Mouse (Mus musculus) lung, adult 10 weeks (tissue): ENCODE results near the gene Pck2. TPM values are rescaled to one million over a fixed set of nuclear protein-coding genes. Genes with fewer than 3 reads are reported as not detected.

Experiments
- polyA plus RNA-seq: library from polyadenylated mRNA; stranded (reverse); fragments of 350-450 nt; fragmentation: Illumina TruSeq; extraction: RNeasy Lipid Tissue Mini Kit (QIAGEN cat#74804); gene quantifications from one replicate; pipeline ENCODE4 v1.2.3, GENCODE M21; 2014; ENCODE audit warnings: low read depth, low replicate concordance; ENCODE audit not compliant: insufficient read depth

Gene Pck2
- polyA plus RNA-seq: 18.9 TPM

DNA sequence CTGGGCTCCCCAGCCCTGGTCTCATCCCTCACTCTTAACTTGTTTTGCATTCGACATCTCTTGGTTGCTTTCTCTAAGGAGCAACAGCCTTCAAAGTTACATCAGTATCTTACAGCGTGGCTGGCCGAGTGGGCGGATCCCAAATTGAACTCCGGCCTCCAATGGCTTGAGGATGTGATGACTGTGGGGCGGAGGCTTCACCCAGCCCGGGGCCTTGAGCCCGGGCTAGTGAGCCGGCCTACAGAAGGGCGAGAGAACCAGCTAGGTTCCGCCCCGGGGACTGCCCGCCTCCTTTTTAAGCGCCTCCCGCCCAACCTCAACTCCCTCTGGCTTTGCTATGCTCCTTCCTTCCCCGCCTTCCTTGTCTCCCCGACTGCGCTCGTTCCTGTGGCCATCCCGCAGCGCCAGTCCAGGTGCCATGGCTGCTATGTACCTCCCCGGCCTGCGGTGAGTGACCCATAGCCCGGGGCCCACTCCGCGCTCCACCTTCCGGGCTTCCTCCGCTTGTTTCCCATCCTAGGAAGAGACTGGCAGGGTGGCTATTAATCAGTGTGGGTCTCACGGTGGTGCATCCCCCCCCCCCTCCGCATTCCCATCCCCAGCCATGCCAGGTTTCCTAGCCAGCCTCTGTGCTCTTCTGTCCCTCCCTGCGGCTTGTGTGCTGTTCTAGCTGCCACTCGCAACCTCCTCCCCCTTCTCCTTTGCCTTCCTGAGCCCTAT lies at the start of gene Pck2:
Pck2 (plus strand) TSS at position 200 of the 720 bp plus-strand sequence.

DNA sequence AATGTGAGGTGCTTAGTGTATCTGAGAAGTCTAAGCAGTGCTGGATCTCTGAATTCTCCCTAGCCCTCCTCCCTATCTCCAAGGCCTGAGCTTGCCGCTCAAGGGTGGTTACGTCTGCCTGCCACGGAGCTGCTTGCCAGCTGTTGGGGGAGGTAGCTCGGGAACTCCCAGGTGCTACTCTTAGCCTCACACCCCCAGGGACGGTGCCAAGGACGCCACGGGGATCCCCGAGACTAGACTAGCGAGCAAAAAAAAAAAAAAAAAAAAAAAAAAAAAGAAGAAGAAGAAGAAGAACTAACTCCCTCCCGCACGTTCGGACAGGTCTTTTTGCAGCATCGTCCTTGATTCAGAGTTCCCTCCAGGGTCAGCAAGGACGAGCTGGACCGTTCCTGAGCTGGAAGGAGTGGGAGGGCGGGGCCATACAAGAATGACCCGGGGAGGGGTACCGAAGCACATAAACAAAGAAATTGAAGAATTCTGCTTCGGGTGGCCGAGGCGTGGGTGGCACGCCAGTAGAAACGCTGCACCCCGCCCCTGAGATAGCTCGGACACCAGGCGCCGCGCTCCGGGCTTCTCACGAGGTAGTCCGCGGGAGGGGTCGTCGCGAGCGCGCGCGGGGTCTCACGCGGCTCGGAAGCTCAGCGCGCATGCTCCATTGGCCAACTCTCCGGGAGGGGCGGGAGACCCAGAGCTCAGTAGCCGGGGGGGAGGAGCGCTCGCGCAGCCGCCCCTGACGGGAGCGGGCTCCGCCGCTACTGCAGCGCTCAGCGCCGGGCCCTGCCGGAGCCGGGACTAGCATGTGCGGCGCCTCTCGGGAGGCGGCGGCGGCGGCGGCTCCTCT lies 49.5 kb upstream of the Pck2 start, which contains the start of gene Carmil3:
Carmil3 (plus strand) TSS at position 291 of the 841 bp plus-strand sequence.

DNA sequence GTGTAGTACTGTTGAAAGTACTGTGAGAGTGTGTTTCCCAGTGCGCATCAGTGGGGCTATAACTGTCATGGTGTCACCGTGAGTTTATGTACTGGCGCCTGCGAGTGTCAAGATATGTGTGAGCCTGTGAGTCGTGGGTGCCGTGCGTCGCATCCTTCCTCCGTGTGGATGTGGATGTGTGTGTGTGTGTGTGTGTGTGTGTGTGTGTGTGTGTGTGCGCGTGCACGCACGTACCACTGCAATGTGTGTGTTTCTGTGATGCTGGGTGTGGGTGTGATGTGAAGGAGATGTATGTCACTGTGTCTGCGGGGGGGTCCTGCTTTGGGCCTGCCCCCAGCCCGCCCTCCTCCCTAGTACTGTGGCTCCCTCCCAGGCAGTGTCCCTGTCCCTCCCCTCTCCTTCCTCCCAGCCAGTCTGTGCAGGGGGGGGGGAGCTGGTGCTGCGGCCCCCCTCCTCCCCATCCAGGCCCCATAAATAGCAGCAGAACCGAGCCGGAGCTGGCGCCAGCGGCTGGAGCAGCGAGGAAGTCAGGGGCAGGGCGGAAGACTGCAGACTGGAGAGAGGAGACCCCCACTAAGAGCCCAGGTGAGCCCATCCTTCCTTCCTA lies 29.8 kb upstream of the Pck2 start, which contains the start of gene Cpne6:
Cpne6 (plus strand) TSS at position 321 of the 607 bp plus-strand sequence.

DNA sequence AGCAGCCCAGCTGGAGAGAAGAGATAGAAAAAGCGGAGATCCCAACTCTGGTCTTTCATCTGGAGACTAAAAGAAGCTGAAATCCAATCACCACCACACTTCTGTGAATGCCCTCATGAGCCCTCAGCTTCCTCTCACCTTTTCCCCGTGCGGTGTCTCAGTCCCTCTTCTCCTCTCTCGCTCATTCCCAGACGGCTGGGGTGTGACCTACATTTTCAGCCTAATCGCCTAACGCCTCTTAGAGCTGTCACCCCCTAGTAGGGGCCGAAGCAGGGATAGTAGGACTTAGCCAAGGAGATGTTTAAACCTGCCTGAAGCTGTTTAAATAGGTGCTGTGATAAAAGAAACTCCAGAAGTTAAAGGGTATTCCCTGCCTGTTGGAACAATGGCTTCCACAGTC lies 15.3 kb upstream of the Pck2 start, which contains the start of gene Nrl:
Nrl (minus strand) TSS at position 197 of the 400 bp plus-strand sequence.

DNA sequence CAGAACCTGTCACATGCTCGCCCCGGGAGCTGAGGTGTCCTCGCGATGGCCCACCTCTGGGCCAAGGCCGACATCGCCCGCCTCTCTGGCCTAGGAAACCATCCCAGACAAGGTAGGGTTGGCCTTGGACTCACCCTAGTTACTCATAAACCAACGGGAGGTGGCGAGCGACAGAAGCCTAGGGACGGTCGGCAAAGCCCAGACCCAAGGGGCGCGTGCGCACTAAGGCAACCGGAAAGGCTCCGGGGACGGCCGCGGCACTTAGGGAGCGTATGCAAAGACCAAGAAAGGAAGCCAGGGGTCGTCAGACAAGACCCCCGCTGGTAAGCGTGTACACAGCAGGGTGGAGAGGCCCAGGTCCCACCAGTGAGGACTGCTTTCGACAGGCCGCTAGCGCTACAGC lies 19.7 kb downstream of the Pck2 start, which contains the start of gene Dcaf11:
Dcaf11 (plus strand) TSS at position 208 of the 403 bp plus-strand sequence.

DNA sequence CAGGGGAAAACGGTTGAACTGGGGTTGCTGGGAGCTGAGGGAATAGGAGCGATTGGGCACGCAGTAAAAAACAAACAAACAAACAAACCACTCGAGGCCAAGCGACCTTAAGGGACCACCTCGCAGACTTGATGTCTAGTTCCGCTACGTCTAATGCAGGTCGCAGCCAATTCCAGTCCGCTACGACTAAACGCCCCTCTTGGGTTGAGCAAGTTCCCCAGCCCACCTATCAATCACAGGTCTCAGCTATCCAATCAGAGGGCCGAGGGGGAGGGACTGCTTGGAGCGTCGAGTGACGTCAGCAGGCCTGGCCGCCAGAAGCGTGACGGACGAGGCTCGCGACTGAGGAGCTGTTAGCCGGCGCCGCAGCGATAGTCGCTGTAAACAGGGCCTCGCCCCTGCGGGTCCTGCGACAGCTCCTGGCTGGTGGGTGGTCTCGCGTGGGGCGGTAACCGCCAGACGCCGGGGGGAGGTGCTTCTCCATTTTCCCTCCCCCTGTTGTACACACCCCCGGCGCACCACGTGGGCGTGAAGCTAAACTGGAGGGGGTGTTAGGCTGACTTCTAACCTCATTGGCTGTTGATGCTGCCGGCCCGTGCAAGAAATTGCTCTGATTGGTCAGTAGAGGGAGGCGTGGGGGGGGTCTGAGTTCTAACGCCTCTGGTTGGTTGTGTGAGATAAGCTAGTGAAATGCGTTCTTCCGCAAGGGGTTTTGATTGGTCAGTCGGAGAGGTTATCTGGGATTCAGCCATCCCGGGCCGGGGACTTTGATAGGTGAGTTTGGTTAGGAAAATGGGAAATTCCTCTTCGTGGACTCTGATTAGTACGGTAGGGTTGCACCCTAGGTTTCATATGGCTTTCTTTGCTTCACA lies 20.4 kb downstream of the Pck2 start, which contains the start of gene A730061H03Rik:
A730061H03Rik (minus strand) TSS at position 205 of the 872 bp plus-strand sequence.

DNA sequence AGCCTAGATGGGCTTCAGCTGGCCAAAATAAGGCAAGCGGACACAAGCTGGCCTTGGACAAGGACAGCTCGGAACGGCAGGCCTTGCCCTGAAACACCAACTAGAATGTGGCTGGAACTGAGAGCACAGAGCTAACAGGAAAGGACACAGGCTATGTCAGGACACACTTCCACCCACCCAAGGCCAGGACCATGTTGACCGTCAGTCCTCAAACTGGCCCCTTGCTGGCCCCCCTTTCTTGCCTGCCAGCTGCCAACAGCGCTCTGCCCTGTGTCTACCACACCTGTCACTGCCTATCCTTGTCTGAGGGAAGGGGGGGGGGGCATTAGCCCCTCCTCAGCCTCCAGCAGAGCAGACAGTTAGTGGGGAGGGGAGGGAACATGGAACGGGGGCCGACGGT lies 35.2 kb downstream of the Pck2 start, which contains the start of gene Fitm1:
Fitm1 (plus strand) TSS at position 316 of the 400 bp plus-strand sequence.

DNA sequence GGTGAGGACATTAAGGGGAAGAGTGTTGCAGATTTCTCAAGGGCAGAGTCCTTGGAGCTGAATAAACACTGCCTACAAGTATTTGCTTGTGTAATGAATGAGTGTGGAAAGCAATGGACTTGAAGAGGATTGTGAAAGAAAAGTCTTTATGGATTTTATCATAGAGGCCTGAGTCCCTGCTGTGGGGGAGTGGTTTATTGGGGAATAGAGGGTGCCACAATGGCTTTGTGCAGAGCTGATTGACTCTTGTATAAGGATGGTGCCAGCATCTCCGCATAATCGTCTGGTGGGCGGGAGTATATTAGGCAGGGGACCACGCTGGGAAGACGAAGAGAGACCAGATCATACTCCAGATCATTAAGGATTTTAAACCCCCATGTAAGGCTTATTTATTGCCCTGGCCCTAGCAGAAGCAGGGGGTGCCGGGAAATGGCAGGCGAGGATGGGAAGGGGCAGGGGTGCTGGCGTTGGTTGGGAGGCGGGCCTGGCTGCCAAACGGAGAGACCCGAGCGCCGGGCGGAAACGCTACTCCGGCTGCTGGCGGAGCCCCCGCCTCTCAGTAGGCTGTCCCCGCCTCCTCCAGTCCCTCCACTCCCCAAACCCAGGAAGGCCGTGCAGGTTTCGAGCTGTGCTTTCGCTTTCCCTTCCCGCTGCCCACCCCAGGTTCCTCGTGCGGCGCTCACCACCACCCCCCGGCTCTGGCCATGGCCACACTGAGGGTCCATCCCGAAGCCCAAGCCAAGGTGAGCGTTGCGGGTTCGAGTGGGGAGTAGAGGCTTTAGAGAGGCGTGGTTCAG lies 38.0 kb downstream of the Pck2 start, which contains the start of gene Psme1:
Psme1 (plus strand) TSS at position 253 of the 797 bp plus-strand sequence.

DNA sequence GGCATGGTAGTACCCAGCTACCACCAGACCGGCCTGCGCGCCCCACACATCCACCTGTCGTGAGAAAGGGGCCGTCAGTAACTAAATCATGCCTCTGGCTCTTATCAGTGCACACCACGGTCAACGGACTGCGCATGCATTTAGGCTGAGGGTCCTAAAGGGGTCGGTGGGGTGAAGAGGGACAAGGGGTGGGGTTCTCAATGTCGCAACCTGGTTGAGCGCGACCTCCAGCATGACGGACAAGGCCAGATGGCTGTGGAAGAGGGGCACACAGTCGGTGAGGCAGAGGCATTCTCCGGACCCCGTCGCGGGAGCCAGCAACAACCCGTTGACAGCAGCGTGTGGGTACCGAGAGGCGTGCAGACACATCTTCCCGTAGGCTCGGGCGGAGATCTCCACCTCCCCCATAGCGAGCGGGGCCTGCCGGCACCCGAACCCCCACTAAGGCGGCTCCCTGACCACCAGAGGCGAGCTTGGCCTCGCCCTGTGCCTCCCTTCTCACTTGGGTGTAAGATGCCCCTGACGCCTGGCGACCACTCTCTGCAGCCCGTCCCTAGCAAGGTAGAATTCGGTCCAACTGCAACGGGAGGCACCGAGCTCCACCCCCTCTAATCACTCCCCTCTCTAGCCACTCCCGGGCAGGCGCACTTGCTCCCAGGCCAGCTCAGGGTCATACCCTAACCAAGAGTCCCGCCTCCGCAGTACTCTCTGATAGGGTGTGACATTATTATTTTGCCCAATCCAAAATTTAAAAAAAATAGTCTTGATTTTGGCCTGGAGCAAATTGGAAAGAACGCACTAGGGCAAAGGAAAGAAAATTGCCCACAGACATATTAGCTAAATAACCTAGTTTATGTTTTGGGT lies 44.9 kb downstream of the Pck2 start, which contains the start of gene Emc9:
Emc9 (minus strand) TSS at position 601 of the 864 bp plus-strand sequence.

DNA sequence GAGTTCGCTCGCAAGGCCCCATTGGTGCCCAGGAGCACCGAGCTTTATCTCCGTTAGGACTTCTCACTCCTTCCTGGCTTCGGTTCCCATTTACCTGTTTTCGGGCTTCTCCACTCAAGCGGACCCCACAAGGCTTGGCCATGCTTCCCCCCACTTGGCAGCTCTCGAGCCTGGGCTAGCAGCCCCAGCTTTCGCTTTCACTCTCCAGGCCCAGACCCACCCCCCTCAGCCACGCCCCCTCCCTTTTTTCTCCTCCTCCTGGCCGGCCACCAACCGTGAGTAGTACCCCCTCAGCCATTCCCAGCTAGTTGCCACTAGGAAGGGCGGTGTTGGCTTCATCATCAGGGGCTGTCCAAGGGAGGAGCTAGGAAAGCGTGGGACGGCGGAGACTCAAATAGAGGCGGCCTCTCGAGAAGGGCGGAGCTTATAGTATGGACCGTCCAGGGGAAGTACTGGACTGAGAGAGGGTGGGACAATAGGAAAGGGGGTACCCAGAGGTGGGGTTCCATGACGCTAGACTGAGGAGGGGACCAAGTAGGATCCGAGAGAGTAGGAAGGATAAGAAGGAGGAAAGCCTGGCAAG lies 50.8 kb downstream of the Pck2 start, which contains the start of gene Psme2:
Psme2 (minus strand) TSS at position 366 of the 583 bp plus-strand sequence.

DNA sequence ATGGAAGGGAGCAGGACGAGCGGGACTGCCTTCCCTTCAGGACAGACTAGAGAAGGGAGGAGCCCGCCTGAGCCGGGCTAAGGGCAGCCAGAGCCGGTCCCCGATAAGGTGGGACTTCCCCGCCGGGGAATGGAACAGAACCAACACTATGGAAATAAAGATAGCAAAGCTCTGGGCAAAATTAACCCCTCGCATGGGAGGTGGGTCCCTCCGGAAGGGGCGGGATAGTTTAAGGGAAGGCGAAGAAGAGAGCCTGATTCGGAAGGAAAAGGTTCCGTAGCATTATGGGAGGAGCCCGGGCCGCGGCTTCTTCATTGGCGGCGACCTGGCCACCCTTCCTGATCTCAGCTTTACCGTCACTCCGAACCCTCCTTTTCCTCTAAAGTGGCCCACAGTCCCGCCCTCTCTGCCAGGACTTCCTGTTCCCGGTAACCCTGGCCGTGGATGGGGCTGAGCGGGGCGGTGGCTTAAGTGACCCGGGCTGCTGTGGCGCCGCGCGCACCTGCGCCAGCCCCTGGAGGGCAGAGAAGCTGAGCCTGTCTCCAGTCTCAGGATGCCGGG lies 51.3 kb downstream of the Pck2 start, which contains the start of gene Rnf31:
Rnf31 (plus strand) TSS at position 378 of the 561 bp plus-strand sequence.

Other genes starting within 250 kb of the Pck2 start
- 35.7 TPM for gene Dhrs4, start 61.5 kb upstream of the Pck2 start, polyA plus RNA-seq
- gene Carmil3, start 49.6 kb upstream of the Pck2 start, polyA plus RNA-seq: 0.28 TPM
- gene Cpne6, start 29.8 kb upstream of the Pck2 start, polyA plus RNA-seq: not detected
- gene Nrl, start 15.3 kb upstream of the Pck2 start, polyA plus RNA-seq: not detected
- gene Dcaf11, start 19.7 kb downstream of the Pck2 start, polyA plus RNA-seq: 65.2 TPM
- gene A730061H03Rik, start 20.1 kb downstream of the Pck2 start, polyA plus RNA-seq: not detected
- 2.2 TPM for gene Fitm1, start 35.4 kb downstream of the Pck2 start, polyA plus RNA-seq
- 221 TPM for gene Psme1, start 37.9 kb downstream of the Pck2 start, polyA plus RNA-seq
- gene Emc9, start 45.0 kb downstream of the Pck2 start, polyA plus RNA-seq: 18.4 TPM
- 255 TPM for gene Psme2, start 50.8 kb downstream of the Pck2 start, polyA plus RNA-seq
- gene Rnf31, start 51.4 kb downstream of the Pck2 start, polyA plus RNA-seq: 18.9 TPM
- gene Irf9, start 63.3 kb downstream of the Pck2 start, polyA plus RNA-seq: 29.5 TPM
- 6.0 TPM for gene Rec8, start 77.8 kb downstream of the Pck2 start, polyA plus RNA-seq
- gene Ipo4, start 95.7 kb downstream of the Pck2 start, polyA plus RNA-seq: 21.4 TPM
- 0.34 TPM for gene Gm49378, start 97.6 kb downstream of the Pck2 start, polyA plus RNA-seq
- gene Tm9sf1, start 103.5 kb downstream of the Pck2 start, polyA plus RNA-seq: 41.1 TPM
- gene Tssk4, start 109.9 kb downstream of the Pck2 start, polyA plus RNA-seq: 0.25 TPM
- gene Mdp1, start 120.2 kb downstream of the Pck2 start, polyA plus RNA-seq: 36.9 TPM
- gene Gmpr2, start 131.7 kb downstream of the Pck2 start, polyA plus RNA-seq: 17.9 TPM
- gene Nedd8, start 131.9 kb downstream of the Pck2 start, polyA plus RNA-seq: 225 TPM
- gene Tinf2, start 141.6 kb downstream of the Pck2 start, polyA plus RNA-seq: 11.0 TPM
- 1.7 TPM for gene Tgm1, start 173.7 kb downstream of the Pck2 start, polyA plus RNA-seq
- 15.4 TPM for gene Rabggta, start 182.0 kb downstream of the Pck2 start, polyA plus RNA-seq
- gene Dhrs1, start 205.4 kb downstream of the Pck2 start, polyA plus RNA-seq: 57.6 TPM
- gene Nop9, start 205.4 kb downstream of the Pck2 start, polyA plus RNA-seq: 9.1 TPM
- gene Cideb, start 218.2 kb downstream of the Pck2 start, polyA plus RNA-seq: 2.0 TPM
- gene Ltb4r2, start 221.2 kb downstream of the Pck2 start, polyA plus RNA-seq: 0.17 TPM
- 3.9 TPM for gene Ltb4r1, start 225.7 kb downstream of the Pck2 start, polyA plus RNA-seq
- gene Adcy4, start 243.8 kb downstream of the Pck2 start, polyA plus RNA-seq: 32.6 TPM
- gene Ripk3, start 248.6 kb downstream of the Pck2 start, polyA plus RNA-seq: 7.7 TPM